In genomic region chr13:38586451-38586850, GRCm38 (mm10) we compare ENCODE assay signal across 20 mouse cellular contexts.
"Had no signal": no experiment of that assay in that cellular context is flagged by ENCODE, and none has a peak within 500 bp of the region (broad histone marks: within the 10 kb centered on the region; RNA-seq: fewer than 3 reads in every experiment).

No protein-coding gene starts in this region.

- DNase-seq: cerebellum, adult 2 months; cerebellum, adult 8-10 months; cerebellum, adult 9-10 months; cerebellum, adult 9-11 months; cerebellum, postnatal 10 days; cerebellum, postnatal 14 days; cerebellum, postnatal 25 days; cerebellum, postnatal 36 days; embryo, embryonic 11 days; forebrain, postnatal 0 days; gastrocnemius, adult 2 months; gastrocnemius, postnatal 10 days; gastrocnemius, postnatal 14 days; gastrocnemius, postnatal 25 days; heart, adult 11 months; heart, adult 2 months had no signal

- ATAC-seq: forebrain, embryonic 13.5 days; forebrain, embryonic 14.5 days; forebrain, embryonic 15.5 days; forebrain, embryonic 16.5 days; forebrain, postnatal 0 days had no signal
